Mouse (Mus musculus): ENCODE results near the gene Mgrn1. TPM values are rescaled to one million over a fixed set of nuclear protein-coding genes. Genes with fewer than 3 reads are reported as not detected.

Mgrn1 gene
- total RNA-seq (2021): 10 to 100 TPM; 87.3 to 91.8 TPM
- long read RNA-seq, experiment 1, transcript Mgrn1-202 (17 exons, 3,138 nt): minor isoform, 18 of 157 reads
- long read RNA-seq, experiment 1, transcript Mgrn1-203 (17 exons, 2,250 nt): minor isoform, 5 of 157 reads
- long read RNA-seq, experiment 1, transcript Mgrn1-201 (16 exons, 3,095 nt): major isoform, 19 of 157 reads
- long read RNA-seq, experiment 1, partial matches to known transcripts: 49 of 157 reads
- long read RNA-seq, experiment 1, other reads (novel, unspliced or antisense): 65 of 157 reads
- long read RNA-seq, experiment 2, transcript Mgrn1-201 (16 exons, 3,095 nt): minor isoform, 13 of 180 reads
- long read RNA-seq, experiment 2, transcript Mgrn1-202 (17 exons, 3,138 nt): major isoform, 29 of 180 reads
- long read RNA-seq, experiment 2, partial matches to known transcripts: 13 of 180 reads
- long read RNA-seq, experiment 2, other reads (novel, unspliced or antisense): 121 of 180 reads

DNA sequence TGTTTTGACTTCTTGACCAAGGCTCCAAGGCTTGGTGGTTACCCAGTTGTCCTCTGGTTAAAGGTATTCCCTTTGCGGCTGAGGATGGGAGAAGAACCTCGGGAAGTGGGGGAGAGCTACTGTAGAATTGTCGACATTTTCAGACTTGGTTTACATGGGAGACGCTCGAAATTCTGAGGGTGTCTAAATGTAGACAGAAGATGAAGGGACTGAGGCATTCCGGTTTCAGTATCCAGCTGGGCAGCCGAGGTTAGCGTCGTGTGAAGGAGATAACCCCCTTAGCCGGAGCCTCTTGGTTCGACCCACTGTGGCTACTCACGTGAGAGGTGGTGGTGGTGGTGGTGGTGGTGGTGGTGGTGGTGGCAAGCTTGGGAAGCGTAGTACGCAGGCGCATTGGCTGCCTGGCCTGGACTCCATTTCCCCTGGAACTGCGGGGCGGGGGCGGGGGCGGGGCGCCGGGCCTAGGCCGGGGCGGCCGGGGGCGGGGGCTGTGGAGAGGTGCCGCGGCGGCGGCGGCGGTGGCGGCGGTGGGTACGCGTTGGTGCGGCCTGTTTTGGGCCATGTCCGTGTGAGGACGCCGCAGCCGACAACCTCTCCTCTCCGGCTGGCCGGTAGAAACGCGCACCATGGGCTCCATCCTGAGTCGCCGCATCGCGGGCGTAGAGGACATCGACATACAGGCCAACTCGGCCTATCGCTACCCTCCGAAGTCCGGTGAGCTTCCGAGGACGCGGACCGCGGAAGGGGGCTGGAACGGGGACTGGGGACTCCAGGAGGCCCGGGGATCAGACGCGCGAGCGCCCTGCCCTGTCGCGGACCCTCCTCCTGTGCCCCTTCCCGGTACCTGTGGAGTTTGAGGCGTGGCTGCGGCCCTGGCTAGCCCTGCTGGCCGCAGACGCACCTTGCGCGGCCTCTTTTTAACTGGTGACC is at the start of gene Mgrn1:
TSS of gene Mgrn1 (plus strand) at position 490 of the 930 bp plus-strand sequence.
- DNase-seq (ENCODE audit: low spot score in 2 of 2): peak; percentile 71 to 89

DNA sequence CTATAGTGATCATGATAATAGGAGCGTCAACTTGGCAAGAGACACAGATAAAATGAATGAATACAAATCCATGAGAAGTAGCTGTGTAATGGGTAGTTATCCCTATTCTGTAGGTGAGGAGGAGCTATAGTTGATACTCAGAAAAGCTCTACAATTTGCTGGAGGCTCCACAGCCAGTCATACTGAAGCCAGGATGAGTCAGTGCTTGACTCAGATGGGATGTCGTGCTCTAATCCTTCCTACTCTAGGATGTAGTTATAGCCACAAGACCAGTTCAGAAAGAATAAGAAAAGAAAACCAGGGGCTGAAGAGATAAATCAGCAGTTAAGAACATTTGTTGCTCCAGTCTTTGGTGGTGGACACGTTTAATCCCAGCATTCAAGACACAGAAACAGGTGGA is 48.4 kb upstream of the Mgrn1 start:
- no peak for DNase-seq (ENCODE audit: low spot score in 2 of 2)

DNA sequence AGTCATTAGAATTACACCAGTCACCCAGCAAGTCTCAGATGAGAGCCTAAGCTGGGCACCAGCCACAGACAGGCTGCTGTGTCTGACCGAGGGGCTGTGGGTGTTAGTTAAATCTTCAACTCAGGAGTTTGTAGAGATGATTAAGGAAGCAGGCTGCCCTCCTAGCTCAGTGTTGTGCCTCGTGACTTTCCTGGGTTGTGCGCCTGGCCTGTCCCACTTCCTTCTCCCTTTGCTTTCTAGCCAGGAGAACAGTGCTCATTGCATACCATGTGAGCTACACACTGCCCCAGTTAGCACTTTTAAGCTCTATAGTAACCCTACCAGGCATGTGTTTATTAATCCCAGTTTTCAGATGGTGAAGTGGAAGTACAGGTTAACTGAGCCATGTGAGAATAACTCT is 46.5 kb upstream of the Mgrn1 start:
- no peak for DNase-seq (ENCODE audit: low spot score in 2 of 2)

DNA sequence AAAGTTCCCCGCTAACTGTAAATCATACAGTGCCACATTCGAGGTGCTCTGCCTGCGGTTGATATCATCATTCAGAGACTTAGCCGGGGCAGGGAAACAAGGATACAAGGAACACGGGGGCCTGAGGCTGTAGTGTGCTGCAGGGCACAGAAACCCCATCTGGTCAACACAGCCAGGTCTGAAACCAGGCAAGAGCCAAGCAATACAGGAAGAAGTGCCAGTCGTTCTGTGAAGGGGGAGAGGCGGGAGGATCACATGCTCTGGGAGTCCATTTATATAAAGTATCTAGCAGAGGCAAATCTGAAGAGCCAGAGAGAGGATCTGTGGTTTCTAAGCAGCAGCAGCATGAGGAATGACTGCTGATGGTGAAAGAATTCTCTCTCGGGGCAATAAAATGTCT is 45.8 kb upstream of the Mgrn1 start:
- DNase-seq (ENCODE audit: low spot score in 2 of 2): no peak

DNA sequence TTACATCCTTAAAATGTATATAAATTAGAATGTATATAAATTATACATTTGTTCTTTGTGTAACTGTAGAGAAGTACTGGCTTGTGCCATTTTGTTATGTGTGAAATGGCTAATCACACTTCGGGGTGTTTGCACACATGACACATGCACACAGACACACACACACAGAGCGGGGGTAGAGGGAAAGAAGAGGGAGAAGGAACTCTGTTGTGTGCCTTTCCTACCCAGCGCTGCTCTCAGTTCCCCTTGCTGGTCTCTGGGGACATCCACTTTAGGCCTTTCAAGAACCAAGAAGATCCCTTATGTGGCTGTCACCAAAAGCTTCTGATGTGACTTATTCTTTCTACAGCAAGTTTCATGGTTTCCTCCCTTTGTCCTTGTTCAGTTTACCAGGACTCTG is 39.0 kb upstream of the Mgrn1 start:
- DNase-seq (ENCODE audit: low spot score in 2 of 2): no peak

DNA sequence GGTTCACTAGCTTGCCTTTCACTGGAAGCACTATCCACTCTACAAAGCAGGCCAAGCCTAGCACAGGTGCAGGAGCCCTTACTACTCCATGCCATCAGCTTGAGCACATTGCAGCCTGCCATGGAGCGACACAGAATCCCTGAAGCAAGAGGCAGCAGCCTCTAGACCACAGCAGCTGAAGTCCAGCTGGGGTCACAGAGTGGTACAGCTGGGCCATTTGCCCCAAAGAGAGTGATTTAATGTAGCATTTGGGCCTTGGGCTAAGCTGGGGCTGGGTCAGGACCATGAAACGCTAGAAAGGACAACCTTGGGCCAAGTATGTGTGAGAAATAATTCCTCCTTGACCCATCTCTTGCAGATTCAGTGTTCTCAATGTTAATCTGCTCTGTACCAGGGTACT is 38.0 kb upstream of the Mgrn1 start:
- no peak for DNase-seq (ENCODE audit: low spot score in 2 of 2)

DNA sequence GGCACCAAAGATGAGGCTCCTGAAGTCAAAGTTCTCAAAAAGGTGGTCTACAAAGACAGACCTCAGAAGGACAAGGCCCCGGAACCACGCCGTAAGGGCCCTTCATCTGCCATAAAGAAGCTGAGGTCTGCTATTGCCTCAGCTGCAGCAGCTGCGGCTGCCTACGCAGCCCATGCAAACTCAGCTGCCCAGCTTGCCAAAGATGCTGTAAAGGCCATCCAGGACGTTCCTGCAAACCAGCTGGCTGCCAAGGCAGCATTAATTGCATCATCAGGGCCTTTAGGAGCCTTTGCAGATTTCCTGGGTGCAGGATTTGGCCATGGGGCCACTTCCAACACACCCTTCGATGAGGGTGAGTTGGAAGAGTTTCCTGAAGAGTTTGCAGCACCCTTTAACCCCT is 35.7 kb upstream of the Mgrn1 start:
- no peak for DNase-seq (ENCODE audit: low spot score in 2 of 2)

DNA sequence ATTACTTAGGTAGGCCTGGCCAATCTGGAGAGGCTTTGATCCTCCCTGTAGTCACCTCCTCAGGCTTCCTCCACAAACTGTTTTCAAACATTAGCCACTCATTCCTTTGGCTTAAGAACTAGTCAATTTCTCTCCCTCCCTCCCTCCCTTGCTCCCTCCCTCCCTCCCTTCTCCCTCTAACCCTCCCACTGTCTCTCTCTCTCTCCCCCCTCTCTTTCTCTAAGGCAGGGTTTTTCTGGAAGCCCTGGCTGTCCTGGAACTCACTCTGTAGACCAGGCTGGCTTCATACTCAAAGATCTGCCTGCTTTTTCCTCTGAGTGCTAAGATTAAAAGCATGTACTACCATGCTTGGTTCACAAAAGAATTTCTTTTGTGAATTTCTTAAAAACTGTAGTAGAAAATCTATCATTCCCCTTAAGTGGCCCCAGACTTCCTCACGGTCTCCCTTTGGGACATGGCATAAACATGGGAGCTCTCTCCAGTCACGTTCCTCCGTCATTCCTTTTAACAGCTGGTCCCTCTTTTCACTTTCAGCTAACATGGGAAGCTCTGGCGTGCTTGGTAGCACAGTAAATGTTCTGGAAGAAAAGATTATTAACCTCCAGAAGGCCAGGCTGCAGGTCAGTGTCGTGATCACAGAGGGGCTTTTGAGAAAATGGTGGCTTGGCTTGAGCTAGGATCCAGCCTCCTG is 35.0 kb upstream of the Mgrn1 start:
- no peak for DNase-seq (ENCODE audit: low spot score in 2 of 2)

DNA sequence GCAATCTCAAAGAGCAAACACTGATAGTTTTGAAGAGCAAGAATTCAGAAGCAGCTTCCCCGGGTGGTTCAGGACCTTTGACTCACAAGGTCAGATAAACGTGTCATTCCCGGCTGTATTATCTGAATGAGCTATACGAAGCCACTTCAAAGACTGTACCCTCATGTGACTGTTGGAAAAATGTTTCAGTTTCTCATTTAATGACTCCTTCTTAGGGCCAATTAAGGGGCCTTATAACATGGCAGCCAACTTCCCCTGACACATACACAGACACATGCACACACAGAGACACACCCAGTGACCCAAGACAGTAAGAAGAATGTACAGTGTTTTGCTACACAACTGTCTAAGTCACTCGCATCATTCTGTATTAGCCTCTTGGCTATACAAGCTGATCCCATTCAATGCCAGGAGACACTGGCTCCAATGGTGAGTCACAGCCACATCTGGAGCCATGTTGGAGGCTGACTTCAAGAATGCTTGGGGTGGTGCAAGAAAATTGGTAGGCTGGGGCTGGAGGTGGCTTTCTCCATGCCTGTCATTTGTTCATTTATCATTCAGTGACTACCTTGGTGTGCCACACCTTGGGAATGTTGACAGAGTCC is 30.9 kb upstream of the Mgrn1 start:
- DNase-seq (ENCODE audit: low spot score in 2 of 2): no peak

DNA sequence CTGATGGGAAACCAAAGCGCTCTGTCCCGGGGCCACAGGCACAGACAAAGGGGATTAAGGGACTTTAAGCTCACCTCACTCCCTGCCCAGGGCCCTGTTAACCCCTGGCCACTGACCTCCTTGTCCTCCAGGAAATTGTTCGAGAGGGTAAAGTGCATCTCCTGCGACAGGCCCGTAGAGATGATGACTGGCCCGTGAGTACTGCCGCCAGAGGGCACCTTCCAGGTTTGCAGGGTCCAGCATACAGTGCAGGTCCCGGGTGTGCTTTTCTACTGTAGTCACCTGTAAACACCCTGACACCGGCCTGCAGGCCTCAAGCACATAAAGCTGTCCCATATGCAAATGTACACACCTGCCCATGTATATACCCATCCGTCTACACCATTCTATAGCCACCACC is 24.7 kb upstream of the Mgrn1 start:
- DNase-seq (ENCODE audit: low spot score in 2 of 2): no peak

DNA sequence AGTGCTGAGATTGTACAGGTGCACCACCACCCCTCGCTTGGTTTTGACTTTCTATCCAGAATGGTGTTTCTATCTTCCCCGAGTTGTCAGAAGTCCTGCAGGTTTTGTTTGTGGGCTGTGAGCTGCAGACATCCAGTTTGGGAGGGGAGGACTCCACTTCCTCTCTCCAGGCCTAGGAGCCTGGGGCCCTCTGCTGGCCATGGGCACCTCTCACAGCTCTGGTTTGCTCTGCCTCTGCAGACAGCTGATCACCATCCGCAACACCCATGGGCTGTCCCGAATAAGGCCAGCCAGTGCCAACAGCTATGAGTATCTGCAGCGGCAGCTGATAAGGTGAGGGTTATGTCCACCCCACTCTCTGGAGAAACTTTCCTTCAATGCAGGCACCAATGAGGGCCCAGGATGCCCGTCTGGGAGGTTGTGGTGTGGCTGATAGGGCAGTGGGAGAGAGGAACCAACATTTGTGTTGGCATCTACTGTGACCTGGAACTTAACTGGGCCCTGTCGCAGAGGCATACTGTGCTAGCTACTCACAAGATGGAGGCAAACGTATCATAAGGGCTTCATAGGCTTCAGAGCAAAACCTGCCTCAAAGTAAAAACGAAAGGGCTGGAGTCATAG is 23.1 kb upstream of the Mgrn1 start:
- peak; percentile 58 to 75 for DNase-seq (ENCODE audit: low spot score in 2 of 2)

DNA sequence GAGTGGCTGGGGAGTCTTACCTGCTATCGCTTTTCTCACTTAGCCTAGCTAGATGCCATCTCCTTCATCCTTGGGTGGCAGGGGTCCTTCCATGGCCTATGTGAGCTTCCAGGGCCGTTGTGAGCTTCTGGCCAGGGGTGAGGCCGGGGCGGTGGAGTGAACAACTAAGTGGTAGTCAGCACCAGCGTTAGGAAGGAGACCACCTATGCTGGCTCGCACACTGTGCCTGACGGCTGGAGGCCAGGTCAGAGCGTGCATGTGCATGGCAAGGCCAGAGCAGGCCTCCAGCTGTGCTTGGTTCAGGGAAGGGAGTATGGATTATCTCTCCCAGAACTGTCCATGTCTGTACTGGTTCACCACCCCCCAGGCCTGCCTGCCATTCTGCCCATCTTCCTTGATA is 22.3 kb upstream of the Mgrn1 start:
- no peak for DNase-seq (ENCODE audit: low spot score in 2 of 2)

DNA sequence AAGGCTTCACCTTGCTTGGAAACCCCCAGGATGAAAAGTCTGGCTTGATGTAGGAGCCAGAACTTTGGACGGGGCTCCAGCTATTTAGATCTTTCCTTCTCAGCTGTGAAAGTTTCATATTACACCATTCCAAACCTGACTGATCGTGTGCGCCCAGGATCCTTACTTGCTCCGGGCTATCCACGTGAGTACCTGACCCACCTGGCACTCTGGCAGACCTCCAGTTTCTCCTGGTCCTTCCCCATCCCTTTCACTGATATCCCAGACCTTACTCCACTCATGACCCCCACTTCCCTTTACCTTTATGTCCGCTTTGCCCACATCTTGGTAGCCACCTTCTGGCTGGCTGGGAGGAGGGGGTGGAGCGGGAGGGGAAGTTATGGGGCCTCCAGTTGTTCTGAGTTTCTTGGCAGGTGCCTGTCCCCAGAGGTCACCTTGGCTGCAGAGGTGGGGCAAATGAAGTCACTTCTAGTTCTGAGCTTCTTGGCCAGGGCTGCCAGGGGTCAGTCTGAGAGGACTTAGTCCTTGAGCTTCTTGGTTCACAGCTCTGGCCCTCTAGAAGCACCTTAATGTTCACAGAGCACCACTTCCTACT is 19.9 kb upstream of the Mgrn1 start:
- DNase-seq (ENCODE audit: low spot score in 2 of 2): no peak

DNA sequence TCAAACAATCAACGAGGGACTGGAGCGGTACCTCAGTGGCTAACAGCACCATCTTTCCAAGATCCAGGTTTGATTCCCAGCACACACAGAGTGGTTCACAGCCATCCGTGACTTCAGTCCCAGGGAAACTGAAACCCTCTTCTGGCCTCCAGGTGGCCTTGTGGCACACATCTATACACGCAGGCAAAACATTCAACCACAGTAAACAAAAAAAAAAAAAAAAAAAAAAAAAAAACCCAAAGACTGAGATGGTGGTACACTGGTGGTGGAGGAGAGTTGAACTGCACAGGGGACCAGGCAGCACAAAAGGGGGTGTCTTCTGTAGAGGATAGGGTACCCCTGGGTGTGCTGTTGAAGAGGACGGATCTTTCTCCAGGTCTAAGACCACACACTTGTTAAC is 15.6 kb upstream of the Mgrn1 start:
- DNase-seq (ENCODE audit: low spot score in 2 of 2): no peak

DNA sequence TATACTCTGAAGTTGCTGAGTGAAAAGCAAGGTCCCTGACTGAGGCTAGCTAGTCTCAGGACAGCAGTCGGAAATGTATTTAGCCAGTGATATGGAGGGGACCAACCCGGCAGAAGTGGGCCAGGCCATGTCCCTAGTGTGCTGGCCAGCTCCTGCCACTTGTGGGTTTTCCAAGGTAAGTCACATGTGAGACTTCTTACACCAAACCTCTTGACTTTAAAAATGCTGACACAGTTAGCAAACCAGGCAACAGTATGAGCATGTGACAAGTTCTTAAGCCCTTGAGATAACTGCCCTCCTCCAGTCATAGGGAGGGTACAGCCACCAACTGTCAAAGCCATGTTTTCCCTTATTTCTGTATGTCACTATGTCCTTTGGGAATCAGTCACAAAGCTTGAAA is 14.1 kb upstream of the Mgrn1 start:
- DNase-seq (ENCODE audit: low spot score in 2 of 2): no peak

DNA sequence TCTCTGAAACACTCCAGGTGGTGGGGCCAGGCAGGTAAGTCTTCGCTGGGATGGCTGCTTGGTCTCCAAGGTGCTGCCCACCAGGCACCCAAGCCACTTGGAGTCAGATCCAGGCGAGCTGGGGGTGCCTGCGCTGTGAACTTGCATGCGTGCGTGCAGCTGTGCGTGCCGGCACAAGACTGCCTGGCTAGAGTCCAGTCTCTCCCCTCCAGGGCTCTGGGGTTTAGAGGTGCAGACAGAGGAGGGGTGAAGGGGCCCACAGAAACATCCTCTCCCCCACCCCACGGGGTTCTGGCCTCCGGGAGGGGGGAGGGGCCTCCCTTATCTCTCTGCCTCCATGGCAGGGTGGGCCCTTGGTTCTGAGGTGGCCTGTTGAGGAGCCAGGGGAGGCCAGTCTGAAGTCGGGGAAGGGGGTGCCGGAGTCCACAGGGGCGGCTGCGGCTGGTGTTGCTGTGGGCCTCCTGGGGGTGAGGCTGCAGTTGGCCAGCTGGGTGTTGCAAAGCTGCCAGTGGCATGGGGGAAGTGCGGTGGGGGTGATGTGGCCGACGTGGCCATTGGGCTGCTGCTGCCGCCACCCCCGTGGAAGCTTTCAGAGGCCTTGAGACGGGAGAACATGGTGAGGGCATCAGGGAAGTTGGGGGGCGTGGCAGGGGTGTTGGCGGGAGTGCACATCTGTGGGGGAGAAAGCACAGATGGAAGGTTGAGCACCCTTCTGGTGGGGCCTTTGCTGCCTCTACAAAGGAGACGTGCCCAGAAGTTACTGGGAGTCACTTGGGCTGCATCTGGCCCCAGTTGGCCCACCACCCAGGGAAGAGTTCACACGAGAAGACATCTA is 10.6 kb upstream of the Mgrn1 start:
- DNase-seq (ENCODE audit: low spot score in 2 of 2): no peak

DNA sequence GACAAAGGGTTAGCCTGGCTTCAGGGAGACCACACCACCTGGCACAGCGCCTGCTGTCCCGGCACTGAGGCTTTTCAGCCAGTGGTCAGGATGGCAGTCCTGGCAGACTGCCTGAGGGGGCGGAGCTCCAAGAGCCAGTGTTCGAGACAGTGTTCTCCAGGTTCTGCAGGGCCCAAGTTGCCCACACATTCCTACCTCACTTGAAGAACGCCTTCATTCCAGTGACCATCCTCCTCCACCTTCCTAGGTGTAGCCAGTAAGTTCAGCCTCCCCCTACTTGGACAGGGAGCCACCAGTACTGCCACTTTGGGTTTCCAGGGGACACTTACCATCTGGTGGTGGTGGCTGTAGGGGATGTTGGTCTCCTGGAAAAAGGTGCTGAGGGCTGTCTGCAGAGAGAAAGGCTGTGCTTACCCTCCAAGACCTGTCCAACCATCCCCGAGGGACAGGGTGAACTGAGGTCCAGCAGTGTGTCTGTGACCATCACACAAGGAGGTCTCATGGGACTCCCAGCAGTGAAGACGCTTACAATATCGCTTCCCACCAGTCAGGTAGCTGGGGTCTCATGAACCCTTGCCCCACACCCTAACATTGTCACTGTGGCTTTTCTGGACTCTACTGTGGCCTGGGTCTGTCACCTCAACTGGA is 9.9 kb upstream of the Mgrn1 start:
- peak in 1 of 2 experiments; percentile 67 for DNase-seq (ENCODE audit: low spot score in 2 of 2)

DNA sequence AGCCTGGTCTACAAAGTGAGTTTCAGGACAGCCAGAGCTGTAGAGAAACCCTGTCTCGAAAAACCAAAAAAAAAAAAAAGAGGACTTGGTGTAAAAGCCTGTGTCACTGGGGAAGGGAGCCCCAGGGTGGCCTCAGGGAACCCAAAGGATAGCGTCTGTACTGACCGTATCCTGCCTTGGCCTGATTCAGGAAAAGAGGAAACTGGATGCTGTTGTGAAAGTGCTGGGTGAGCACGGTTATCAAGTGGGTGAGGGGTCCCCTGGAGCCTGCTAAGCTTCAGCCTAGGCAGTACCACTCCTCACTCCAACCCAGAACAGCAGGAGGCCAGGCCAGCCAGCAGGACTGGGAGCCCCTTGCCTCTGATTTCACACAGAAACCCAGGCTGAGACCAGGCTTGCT is 8.9 kb upstream of the Mgrn1 start:
- DNase-seq (ENCODE audit: low spot score in 2 of 2): no peak

DNA sequence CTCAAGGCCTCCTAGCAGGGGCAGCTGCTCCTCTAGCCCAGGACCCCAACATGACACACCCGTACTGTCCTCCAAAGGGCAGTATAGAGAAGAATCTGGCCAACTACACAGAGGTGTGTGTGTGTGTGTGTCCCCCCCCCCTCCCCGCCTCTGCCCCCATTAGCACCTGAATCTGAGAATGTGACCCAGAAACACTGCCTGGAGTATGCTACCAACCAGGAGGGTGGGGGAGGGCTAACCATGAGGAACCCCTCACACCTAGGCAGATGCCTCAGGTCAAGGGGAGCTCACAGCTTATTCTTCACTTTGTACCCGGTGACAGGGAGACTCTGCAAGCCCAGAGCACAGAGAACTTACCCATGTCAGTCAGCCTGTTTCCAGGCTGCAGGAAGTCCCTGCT is 8.3 kb upstream of the Mgrn1 start:
- no peak for DNase-seq (ENCODE audit: low spot score in 2 of 2)

All from gastrocnemius, postnatal 4 days (tissue).